In genomic region chr7:127080045-127080444, GRCm38 (mm10) we compare ENCODE assay signal across 22 mouse cellular contexts. TPM values are rescaled to one million over a fixed set of nuclear protein-coding genes. Genes with fewer than 3 reads are reported as not detected.
A peak's percentile ranks its signal among the peaks of the same experiment; 100 is the strongest.
DNase-seq lines count a peak whose midpoint lies in the region; ATAC-seq and TF ChIP-seq lines count a peak whose summit lies in the region.
"Had no signal": no experiment of that assay in that cellular context is flagged by ENCODE, and none has a peak within 500 bp of the region (broad histone marks: within the 10 kb centered on the region; RNA-seq: fewer than 3 reads in every experiment).

No protein-coding gene starts in this region.

- TF ChIP-seq CTCF in liver, adult 2 months (IDR thresholded peaks at IDR 0.05; ENCODE audit: low read depth, low read length): no peak

- H3K36me3 ChIP-seq in liver, adult 2 months (ENCODE audit: control insufficient read depth, insufficient read depth, low read length): no peaks in the 10 kb centered on the region
- H3K36me3 ChIP-seq: forebrain, embryonic 12.5 days; hindbrain, embryonic 13.5 days; intestine, embryonic 15.5 days; limb, embryonic 10.5 days; liver, embryonic 15.5 days; neural tube, embryonic 12.5 days; stomach, embryonic 15.5 days had no signal

- H3K79me2 ChIP-seq in liver, adult 2 months (ENCODE audit: control insufficient read depth, insufficient read depth, low read length): no peaks in the 10 kb centered on the region

- ATAC-seq in granulocyte monocyte progenitor cell, adult 5-6 weeks (replicated peaks; ENCODE audit: poor library complexity, severe bottlenecking): peak; percentile 92
- ATAC-seq: intestine, embryonic 15.5 days had no signal

- H3K4me3 ChIP-seq in liver, adult 2 months (ENCODE audit: insufficient read depth, low read depth, low read length): no peak overlapping the region
- H3K4me3 ChIP-seq: forebrain, embryonic 12.5 days; hindbrain, embryonic 13.5 days; intestine, embryonic 15.5 days; layer of hippocampus, adult 2 months; limb, embryonic 10.5 days; liver, embryonic 15.5 days; neural tube, embryonic 12.5 days; stomach, embryonic 15.5 days had no signal

- intact Hi-C loops in left cerebral cortex, postnatal 10 days (cut with DNase I): no loop called here

- 71% methylated on average over 3 of the region's 3 CpGs for WGBS in liver, adult 2 months

- peak; percentile 23 for DNase-seq in liver, adult 2 months (ENCODE audit: extremely low read depth, low read depth, low spot score)
- DNase-seq in liver: no peak
- peak; percentile 30 to 42 for DNase-seq in B cell, adult 2 months
- peak; percentile 23 to 61 for DNase-seq in monocyte, adult 2 months (ENCODE audit: low read depth in 1 of 2, low spot score in 2 of 2)
- no peak for DNase-seq in left cerebral cortex, postnatal 10 days (ENCODE audit: extremely low spot score in 1 of 2, low spot score in 2 of 2)
- no peak for DNase-seq in MN1 (ENCODE audit: low spot score)
- DNase-seq: cerebellum, postnatal 25 days; gastrocnemius, postnatal 10 days; heart, postnatal 10 days; right cerebral cortex, postnatal 4 days; thymus, postnatal 14 days had no signal

- no peaks in the 10 kb centered on the region for H3K27me3 ChIP-seq in liver, adult 2 months (ENCODE audit: control insufficient read depth, insufficient read depth, low read length)
- H3K27me3 ChIP-seq: forebrain, embryonic 12.5 days; hindbrain, embryonic 13.5 days; intestine, embryonic 15.5 days; liver, embryonic 15.5 days; neural tube, embryonic 12.5 days; stomach, embryonic 15.5 days had no signal

- no peaks in the 10 kb centered on the region for H3K4me1 ChIP-seq in liver, adult 2 months (ENCODE audit: control insufficient read depth, insufficient read depth, low read length)
- H3K4me1 ChIP-seq: forebrain, embryonic 12.5 days; hindbrain, embryonic 13.5 days; intestine, embryonic 15.5 days; neural tube, embryonic 12.5 days; stomach, embryonic 15.5 days had no signal

- H3K27ac ChIP-seq in liver, adult 2 months (replicated peaks; ENCODE audit: insufficient read depth, low read depth, low read length): no peak overlapping the region
- H3K27ac ChIP-seq: forebrain, embryonic 12.5 days; hindbrain, embryonic 13.5 days; intestine, embryonic 15.5 days; layer of hippocampus, adult 2 months; limb, embryonic 10.5 days; liver, embryonic 15.5 days; neural tube, embryonic 12.5 days; stomach, embryonic 15.5 days had no signal

- no peak for TF ChIP-seq POLR2A in liver, adult 2 months (IDR thresholded peaks at IDR 0.05; ENCODE audit: extremely low read depth, insufficient read depth, low read length)

- no peak overlapping the region for H3K9ac ChIP-seq in liver, adult 2 months (ENCODE audit: low read depth, low read length)
- H3K9ac ChIP-seq: forebrain, embryonic 12.5 days; hindbrain, embryonic 13.5 days; intestine, embryonic 15.5 days; liver, embryonic 15.5 days; neural tube, embryonic 12.5 days; stomach, embryonic 15.5 days had no signal

RNA-seq across cellular contexts. Expression of gene Zg16, which starts 7.1 kb away (rescaled TPM):
- 11.2 and 47.8 TPM in 2 replicates for total RNA-seq in liver, adult 2 months (2014; rRNA removed)
- 1.2 and 2.3 TPM in 2 replicates for polyA plus RNA-seq in liver, adult 2 months (2012; rRNA removed)
- total RNA-seq in granulocyte monocyte progenitor cell, adult 5-6 weeks (2014; fragmentation: Nextera tagmentation): not detected in 2 replicates
- 1.6 and 2.5 TPM in 2 replicates for total RNA-seq in granulocyte monocyte progenitor cell, adult 5-6 weeks (2017)
- total RNA-seq in left cerebral cortex, postnatal 10 days (2021): not detected
- total RNA-seq: gastrocnemius, postnatal 10 days; heart, postnatal 10 days; layer of hippocampus, adult 2 months had no signal
- polyA plus RNA-seq: forebrain, embryonic 12.5 days; hindbrain, embryonic 13.5 days; kidney, embryonic 16.5 days; limb, embryonic 10.5 days; midbrain, postnatal 0 days; neural tube, embryonic 12.5 days had no signal

RNA-seq across cellular contexts. Expression of gene AI467606, which starts 11.1 kb away (rescaled TPM):
- total RNA-seq in liver, adult 2 months (2014; rRNA removed): 0.28 and 0.34 TPM in 2 replicates
- 1.2 and 1.3 TPM in 2 replicates for polyA plus RNA-seq in liver, adult 2 months (2012; rRNA removed)
- 19.3 and 22.1 TPM in 2 replicates for total RNA-seq in granulocyte monocyte progenitor cell, adult 5-6 weeks (2014; fragmentation: Nextera tagmentation)
- 23.5 and 25.9 TPM in 2 replicates for total RNA-seq in granulocyte monocyte progenitor cell, adult 5-6 weeks (2017)
- 1 to 10 TPM; 1.4 to 2.1 TPM for total RNA-seq in left cerebral cortex, postnatal 10 days (2021)

RNA-seq across cellular contexts. Expression of gene Kif22, which starts 37.8 kb away (rescaled TPM):
- total RNA-seq in liver, adult 2 months (2014; rRNA removed): 0.37 and 1.3 TPM in 2 replicates
- 0.44 and 0.75 TPM in 2 replicates for polyA plus RNA-seq in liver, adult 2 months (2012; rRNA removed)
- 26.2 and 29.2 TPM in 2 replicates for total RNA-seq in granulocyte monocyte progenitor cell, adult 5-6 weeks (2014; fragmentation: Nextera tagmentation)
- total RNA-seq in granulocyte monocyte progenitor cell, adult 5-6 weeks (2017): 65.0 and 67.4 TPM in 2 replicates
- total RNA-seq in left cerebral cortex, postnatal 10 days (2021): 1 to 10 TPM; 8.8 to 9.8 TPM

RNA-seq across cellular contexts. Expression of gene Qprt, which starts 42.0 kb away (rescaled TPM):
- 116 and 129 TPM in 2 replicates for total RNA-seq in liver, adult 2 months (2014; rRNA removed)
- 196 and 210 TPM in 2 replicates for polyA plus RNA-seq in liver, adult 2 months (2012; rRNA removed)
- total RNA-seq in granulocyte monocyte progenitor cell, adult 5-6 weeks (2014; fragmentation: Nextera tagmentation): 2.7 and 3.1 TPM in 2 replicates
- 0.21 and 1.6 TPM in 2 replicates for total RNA-seq in granulocyte monocyte progenitor cell, adult 5-6 weeks (2017)
- total RNA-seq in left cerebral cortex, postnatal 10 days (2021): under 1 TPM in 1 of 2 experiments, not detected in 1; 0.22 TPM
- total RNA-seq: layer of hippocampus, adult 2 months had no signal

RNA-seq across cellular contexts. Expression of gene Maz, which starts 53.2 kb away (rescaled TPM):
- 8.9 and 16.4 TPM in 2 replicates for total RNA-seq in liver, adult 2 months (2014; rRNA removed)
- polyA plus RNA-seq in liver, adult 2 months (2012; rRNA removed): 74.6 and 81.9 TPM in 2 replicates
- total RNA-seq in granulocyte monocyte progenitor cell, adult 5-6 weeks (2014; fragmentation: Nextera tagmentation): 143 and 169 TPM in 2 replicates
- 52.5 and 77.5 TPM in 2 replicates for total RNA-seq in granulocyte monocyte progenitor cell, adult 5-6 weeks (2017)
- total RNA-seq in left cerebral cortex, postnatal 10 days (2021): 100 to 1,000 TPM; 265 to 274 TPM

Comparison
In these comparisons a context has a peak if more than half of its experiments do, and no peak if none do; other contexts are left out.
1. DNase-seq: peak in liver, adult 2 months (single experiment), B cell, adult 2 months (2 of 2) and monocyte, adult 2 months (2 of 2); none in liver (single experiment), left cerebral cortex, postnatal 10 days (0 of 2) and MN1 (single experiment).
2. RNA of gene AI467606, which starts 11.1 kb away (total RNA-seq): 19.3 to 25.9 TPM in granulocyte monocyte progenitor cell, adult 5-6 weeks; 1.4 to 2.1 TPM in left cerebral cortex, postnatal 10 days and 0.28 to 0.34 TPM in liver, adult 2 months; every median in the first group is over 4 times any median in the second.